Mouse (Mus musculus) embryo, embryonic 11 days (tissue): ENCODE results near the gene Gm6205.
"Not testable (repeated sequence)": the region's sequence is repeated elsewhere in the genome, so short reads cannot be mapped to it uniquely, and the experiment has no call there.

Source experiments
- DNase-seq: peaks from one replicate; pipeline ENCODE4 v3.0.0-alpha.2; 2015

Gene Gm6205

DNA sequence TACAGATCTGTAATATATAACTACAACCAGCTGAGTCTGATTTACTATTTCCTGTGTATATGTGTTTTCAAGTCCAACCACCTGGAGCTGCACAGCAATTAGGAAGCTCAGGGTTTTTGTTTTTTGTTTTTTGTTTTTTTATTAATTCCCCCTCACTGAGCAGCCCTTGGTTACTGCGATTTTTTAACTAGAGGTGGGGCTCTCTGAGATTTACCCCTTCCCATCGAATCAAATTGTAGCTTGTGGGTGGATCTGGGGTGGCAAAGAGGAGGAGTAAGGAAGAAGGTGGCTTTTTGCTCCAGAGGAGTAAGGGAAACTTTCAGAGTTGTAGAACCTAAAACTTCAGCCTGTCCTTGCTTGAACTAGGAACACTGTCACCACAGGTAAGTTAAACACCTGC, at the start of gene Gm6205:
Gm6205 (plus strand) TSS at position 301 of the 400 bp plus-strand sequence.
- DNase-seq, result not testable (repeated sequence)

DNA sequence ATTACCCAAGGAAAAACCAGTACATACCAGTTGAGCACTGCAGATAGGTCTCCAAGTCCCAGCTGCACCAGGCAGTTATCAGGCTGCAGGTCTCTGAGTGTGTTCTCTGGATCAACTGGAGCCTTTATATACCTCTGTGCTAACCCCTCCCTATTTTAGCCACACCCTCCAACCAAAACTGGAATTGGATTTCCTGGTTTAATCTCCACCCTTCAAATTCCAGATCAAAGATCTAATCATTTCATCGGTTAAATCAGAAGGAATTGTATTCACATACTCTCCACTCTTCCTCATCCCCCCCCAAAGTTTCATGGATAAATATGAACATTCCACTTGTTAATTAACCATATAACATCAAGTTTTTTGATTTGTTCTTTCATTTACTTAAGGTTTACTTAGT, 31.9 kb upstream of the Gm6205 start, which contains the start of gene Gm3147:
Gm3147 (minus strand) TSS at position 101 of the 400 bp plus-strand sequence.
- not testable (repeated sequence) for DNase-seq

DNA sequence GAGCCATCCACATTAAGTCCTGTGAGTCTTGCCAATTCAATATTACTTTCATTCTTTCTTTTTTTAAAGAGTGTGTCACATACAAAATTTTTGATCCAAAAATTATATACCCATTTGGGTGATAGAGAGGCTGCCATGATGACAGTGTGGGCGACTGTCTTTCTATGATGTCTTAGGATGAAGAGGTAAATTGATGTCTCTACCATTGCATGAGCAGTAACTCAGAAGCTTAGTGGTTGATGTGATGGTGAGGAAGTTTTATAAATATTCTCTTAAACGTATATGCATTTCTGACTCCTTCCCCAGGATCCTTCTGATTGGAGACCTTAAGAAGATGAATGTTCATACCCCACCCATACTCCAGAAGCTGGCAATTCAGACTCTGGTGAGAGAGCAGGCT, 24.5 kb upstream of the Gm6205 start, which contains the start of gene Gm6509:
Gm6509 (plus strand) TSS at position 301 of the 400 bp plus-strand sequence.
- not testable (repeated sequence) for DNase-seq
